Mouse (Mus musculus) CD4-positive naive resting alpha-beta T cell, adult 57 days (primary cell): Measurements from ENCODE around the gene Slc25a47. TPM values are rescaled to one million over a fixed set of nuclear protein-coding genes. Genes with fewer than 3 reads are reported as not detected.

Experiments
- total RNA-seq: library from RNA; stranded (reverse); gene quantifications from one replicate; pipeline ENCODE4 v1.2.4, GENCODE M21; 2023

Slc25a47 gene
- total RNA-seq = 5.7 TPM

GRCm38 (mm10) chr12:108835840-108836409 is at the start of gene Slc25a47, which contains the start of gene Slc25a29:
Slc25a47 (plus strand) TSS chr12:108836046.
Slc25a29 (minus strand) TSS chr12:108835883.

GRCm38 (mm10) chr12:108792546-108793452 is 43.0 kb upstream of the Slc25a47 start, which contains the start of gene Yy1:
Yy1 (plus strand) TSS chr12:108792973.

GRCm38 (mm10) chr12:108892989-108893714 is 57.3 kb downstream of the Slc25a47 start, which contains the start of gene Wdr25:
Wdr25 (plus strand) TSS chr12:108893631.

GRCm38 (mm10) chr12:108893715-108894431 is 58.0 kb downstream of the Slc25a47 start, which contains the start of gene Wars:
Wars (minus strand) TSS chr12:108894174.

Other genes with a start within 250 kb of the Slc25a47 start
- gene Degs2, start 133.7 kb upstream of the Slc25a47 start, total RNA-seq = not detected
- 88.1 TPM for gene Yy1, start 43.1 kb upstream of the Slc25a47 start, total RNA-seq
- gene Slc25a29, start 163 bp upstream of the Slc25a47 start, total RNA-seq = 7.6 TPM
- gene Wdr25, start 57.6 kb downstream of the Slc25a47 start, total RNA-seq = 8.0 TPM
- gene Wars, start 58.1 kb downstream of the Slc25a47 start, total RNA-seq = 37.9 TPM
- gene Begain, start 232.2 kb downstream of the Slc25a47 start, total RNA-seq = 3.0 TPM